Mouse (Mus musculus) CH12.LX (cell line): ENCODE results near the gene Gabrb1. TPM values are rescaled to one million over a fixed set of nuclear protein-coding genes. Genes with fewer than 3 reads are reported as not detected.

Source experiments
- DNase-seq: peaks from one replicate; pipeline ENCODE4 v3.0.0-alpha.2; 2013; ENCODE audit errors: extremely low read depth
- H3K27ac ChIP-seq: 2 replicates; pipeline ENCODE4 v1.5.1; 2012; ENCODE audit warnings: low read depth, mild to moderate bottlenecking, control low read depth, moderate library complexity; ENCODE audit not compliant: insufficient read depth
- H3K27me3 ChIP-seq: replicated peaks from 2 replicates; pipeline ENCODE3; 2012; ENCODE audit warnings: inconsistent platforms
- H3K36me3 ChIP-seq, 2 experiments: replicated peaks in 1 of 2; 2 replicates each; pipeline versions ENCODE3 to v1.6.1; 2012; ENCODE audit warnings: inconsistent platforms in 1 of 2, low read length in 1 of 2, mild to moderate bottlenecking in 1 of 2, mixed read lengths in 1 of 2, moderate library complexity in 1 of 2; ENCODE audit not compliant: control insufficient read depth in 1 of 2, insufficient read depth in 1 of 2
- H3K4me1 ChIP-seq, 2 experiments: 2 replicates each; pipeline ENCODE4 v1.6.1; 2012; ENCODE audit warnings: inconsistent platforms in 1 of 2, moderate library complexity in 1 of 2; ENCODE audit not compliant: insufficient read depth in 2 of 2, control insufficient read depth in 1 of 2
- H3K4me2 ChIP-seq: 2 replicates; pipeline ENCODE4 v1.6.1; 2012; ENCODE audit warnings: low read depth, mild to moderate bottlenecking, control low read depth; ENCODE audit not compliant: poor library complexity, insufficient read depth, severe bottlenecking
- H3K4me3 ChIP-seq, 3 experiments: fragments of 150-350 bp in 1 of 3; sonication (generic) in 1 of 3; replicated peaks in 1 of 3; 2 replicates each; pipeline versions ENCODE3 to v1.5.1; 2011 to 2012; ENCODE audit warnings: low read depth in 2 of 3, low read length in 2 of 3, mild to moderate bottlenecking in 2 of 3, moderate library complexity in 2 of 3, control low read depth in 1 of 3, improper control_type of control experiment in 1 of 3, inconsistent platforms in 1 of 3, mixed read lengths in 1 of 3; ENCODE audit not compliant: poor library complexity in 1 of 3
- H3K79me2 ChIP-seq: replicated peaks from 2 replicates; pipeline ENCODE4 v1.6.1; 2012; ENCODE audit warnings: mild to moderate bottlenecking, moderate library complexity; ENCODE audit not compliant: control insufficient read depth, poor library complexity, insufficient read depth, severe bottlenecking; ENCODE audit errors: extremely low read depth
- H3K9ac ChIP-seq: 2 replicates; pipeline ENCODE4 v1.6.1; 2012; ENCODE audit warnings: low read depth, mild to moderate bottlenecking, control low read depth, moderate library complexity; ENCODE audit not compliant: insufficient read depth
- H3K9me3 ChIP-seq: replicated peaks from 2 replicates; pipeline ENCODE3; 2012; ENCODE audit warnings: low read length, inconsistent platforms, mixed read lengths
- CHD1 ChIP-seq: IDR thresholded peaks from 2 replicates; pipeline ENCODE4 v1.6.1; 2012; ENCODE audit warnings: low read depth, low read length, improper control_type of control experiment, inconsistent platforms
- CHD2 ChIP-seq: IDR thresholded peaks from 2 replicates; pipeline ENCODE4 v1.6.1; 2011; ENCODE audit warnings: low read length, improper control_type of control experiment
- E2F4 ChIP-seq: IDR thresholded peaks from 2 replicates; pipeline ENCODE4 v1.6.1; 2011; ENCODE audit warnings: low read depth, low read length, improper control_type of control experiment; ENCODE audit not compliant: insufficient replicate concordance
- ELF1 ChIP-seq: IDR thresholded peaks from 2 replicates; pipeline ENCODE4 v1.6.1; 2014; ENCODE audit warnings: low read depth, mild to moderate bottlenecking, inconsistent platforms, low read length, improper control_type of control experiment
- EP300 ChIP-seq: IDR thresholded peaks from 2 replicates; pipeline ENCODE4 v1.6.1; 2011; ENCODE audit warnings: low read length, improper control_type of control experiment
- ETS1 ChIP-seq: conservative IDR thresholded peaks from 2 replicates; pipeline ENCODE4 v1.6.1; 2012; ENCODE audit warnings: low read depth, mild to moderate bottlenecking, inconsistent platforms, low read length, improper control_type of control experiment, moderate library complexity
- GABPA ChIP-seq: IDR thresholded peaks from 2 replicates; pipeline ENCODE4 v1.6.1; 2012; ENCODE audit warnings: low read depth, low read length, improper control_type of control experiment, inconsistent platforms; ENCODE audit not compliant: insufficient replicate concordance
- HCFC1 ChIP-seq: IDR thresholded peaks from 2 replicates; pipeline ENCODE4 v1.6.1; 2012; ENCODE audit warnings: low read depth, mild to moderate bottlenecking, inconsistent platforms, low read length, improper control_type of control experiment
- IRF4 ChIP-seq: IDR thresholded peaks from 2 replicates; pipeline ENCODE4 v1.6.1; 2014; ENCODE audit warnings: low read depth, mild to moderate bottlenecking, inconsistent platforms, low read length, improper control_type of control experiment
- JUN ChIP-seq: IDR thresholded peaks from 2 replicates; pipeline ENCODE4 v1.6.1; 2011; ENCODE audit warnings: low read depth, mild to moderate bottlenecking, low read length, improper control_type of control experiment, moderate library complexity; ENCODE audit not compliant: insufficient read depth
- KAT2A ChIP-seq: IDR thresholded peaks from 2 replicates; pipeline ENCODE4 v1.6.1; 2012; ENCODE audit warnings: low read length, improper control_type of control experiment, inconsistent platforms; ENCODE audit not compliant: insufficient replicate concordance
- MAFK ChIP-seq: IDR thresholded peaks from 2 replicates; pipeline ENCODE4 v1.6.1; 2011; ENCODE audit warnings: low read length, improper control_type of control experiment; ENCODE audit not compliant: insufficient replicate concordance
- MAX ChIP-seq: IDR thresholded peaks from 2 replicates; pipeline ENCODE4 v1.6.1; 2011; ENCODE audit warnings: low read length, improper control_type of control experiment
- MEF2A ChIP-seq: IDR thresholded peaks from 2 replicates; pipeline ENCODE4 v1.6.1; 2014; ENCODE audit warnings: low read depth, mild to moderate bottlenecking, inconsistent platforms, low read length, improper control_type of control experiment, borderline replicate concordance
- MXI1 ChIP-seq: IDR thresholded peaks from 2 replicates; pipeline ENCODE4 v1.6.1; 2011; ENCODE audit warnings: mild to moderate bottlenecking, low read depth, low read length, improper control_type of control experiment
- MYC ChIP-seq: IDR thresholded peaks from 2 replicates; pipeline ENCODE4 v1.6.1; 2011; ENCODE audit warnings: low read depth, mild to moderate bottlenecking, improper control_type of control experiment, low read length
- NRF1 ChIP-seq: IDR thresholded peaks from 2 replicates; pipeline ENCODE4 v1.6.1; 2014; ENCODE audit warnings: low read depth, mild to moderate bottlenecking, inconsistent platforms, low read length, improper control_type of control experiment, moderate library complexity
- POLR2A ChIP-seq: IDR thresholded peaks from 2 replicates; pipeline ENCODE4 v1.6.1; 2011; ENCODE audit warnings: low read depth, mild to moderate bottlenecking, improper control_type of control experiment, low read length
- SIN3A ChIP-seq: IDR thresholded peaks from 2 replicates; pipeline ENCODE4 v1.6.1; 2012; ENCODE audit warnings: low read length, improper control_type of control experiment, inconsistent platforms
- TBP ChIP-seq: conservative IDR thresholded peaks from 2 replicates; pipeline ENCODE4 v1.6.1; 2011; ENCODE audit warnings: low read depth, low read length, improper control_type of control experiment
- USF1 ChIP-seq: IDR thresholded peaks from 2 replicates; pipeline ENCODE4 v1.6.1; 2014; ENCODE audit warnings: low read depth, mild to moderate bottlenecking, inconsistent platforms, low read length, improper control_type of control experiment
- ZKSCAN1 ChIP-seq: IDR thresholded peaks from 2 replicates; pipeline ENCODE4 v1.6.1; 2012; ENCODE audit warnings: low read depth, inconsistent platforms, low read length, improper control_type of control experiment, borderline replicate concordance
- ZMIZ1 ChIP-seq: IDR thresholded peaks from 2 replicates; pipeline ENCODE4 v1.6.1; 2012; ENCODE audit warnings: low read depth, mild to moderate bottlenecking, inconsistent platforms, low read length, improper control_type of control experiment
- ZNF384 ChIP-seq: IDR thresholded peaks from 2 replicates; pipeline ENCODE4 v1.6.1; 2012; ENCODE audit warnings: low read depth, low read length, improper control_type of control experiment, inconsistent platforms
- dilution Hi-C: fragments of 300-500 bp; cut with MboI; formaldehyde crosslinking; loops from 2 replicates; pipeline ENCODE4 v1.14.3; 2020; ENCODE audit warnings: low sequenced_read_pairs; ENCODE audit not compliant: extremely low pct_unique_long_range_greater_than_20kb, extremely low pct_ligation_motif_present
- in situ Hi-C: fragments of 300-500 bp; cut with MboI; formaldehyde crosslinking; loops from 3 replicates; pipeline ENCODE4 v1.14.3; 2019; ENCODE audit warnings: low sequenced_read_pairs, low pct_ligation_motif_present, low pct_unique_long_range_greater_than_20kb, mixed read lengths
- polyA plus RNA-seq: library from polyadenylated mRNA; unstranded; fragments of >175 nt; gene quantifications from 2 replicates; pipeline ENCODE4 v1.2.1, GENCODE M21; 2012; ENCODE audit warnings: low read depth; ENCODE audit not compliant: insufficient read length
- total RNA-seq, 2 experiments: library from RNA; depleted of rRNA; stranded (reverse); fragments of 300-350 nt in 1 of 2; fragments of >200 nt in 1 of 2; gene quantifications; 2 replicates each; pipeline ENCODE4 v1.2.3; 2012 to 2014

The Gabrb1 gene
- total and polyA plus RNA-seq, 3 experiments, result 0.04 TPM; not detected in 2

- H3K79me2 ChIP-seq, result no peaks in the 10 kb centered on the region
- H3K4me1 ChIP-seq, result no peaks in the 10 kb centered on the region
- dilution Hi-C loops (no loop called here), in situ Hi-C loops (no loop called here)
- no peak overlapping the region for H3K4me3 ChIP-seq
- TF ChIP-seq CHD2 (no peak), MAFK (no peak), ELF1 (no peak), MYC (no peak), IRF4 (no peak), USF1 (no peak), TBP (no peak), MEF2A (no peak), MXI1 (no peak), CHD1 (no peak), EP300 (no peak), ZKSCAN1 (no peak), ZMIZ1 (no peak), E2F4 (no peak), NRF1 (no peak), GABPA (no peak), MAX (no peak)
- H3K4me2 ChIP-seq, result no peak overlapping the region
- H3K9ac ChIP-seq, result no peak overlapping the region
- H3K36me3 ChIP-seq, result no peaks in the 10 kb centered on the region
- no peaks in the 10 kb centered on the region for H3K9me3 ChIP-seq
- H3K27me3 ChIP-seq, result no peaks in the 10 kb centered on the region
- no peak for DNase-seq
- no peak overlapping the region for H3K27ac ChIP-seq
Observed at GRCm38 (mm10) chr5:72122414-72123037, 464.6 kb downstream of the Gabrb1 start.

- Histone ChIP-seq H3K4me2 (no peak overlapping the region), H3K79me2 (no peaks in the 10 kb centered on the region), H3K4me1 (no peaks in the 10 kb centered on the region), H3K4me3 (no peak overlapping the region), H3K9me3 (no peaks in the 10 kb centered on the region), H3K36me3 (no peaks in the 10 kb centered on the region), H3K9ac (no peak overlapping the region), H3K27ac (no peak overlapping the region), H3K27me3 (no peaks in the 10 kb centered on the region)
- TF ChIP-seq SIN3A (no peak), ZNF384 (no peak), GABPA (no peak), MXI1 (no peak), NRF1 (no peak), ETS1 (no peak), JUN (no peak), POLR2A (no peak), KAT2A (no peak), EP300 (no peak), HCFC1 (no peak)
- dilution Hi-C loops, result no loop called here
- in situ Hi-C loops, result no loop called here
- no peak for DNase-seq
Observed at GRCm38 (mm10) chr5:72126681-72127080, 468.8 kb downstream of the Gabrb1 start.
